Mouse (Mus musculus): Measurements from ENCODE around the gene Rnf146.

DNA sequence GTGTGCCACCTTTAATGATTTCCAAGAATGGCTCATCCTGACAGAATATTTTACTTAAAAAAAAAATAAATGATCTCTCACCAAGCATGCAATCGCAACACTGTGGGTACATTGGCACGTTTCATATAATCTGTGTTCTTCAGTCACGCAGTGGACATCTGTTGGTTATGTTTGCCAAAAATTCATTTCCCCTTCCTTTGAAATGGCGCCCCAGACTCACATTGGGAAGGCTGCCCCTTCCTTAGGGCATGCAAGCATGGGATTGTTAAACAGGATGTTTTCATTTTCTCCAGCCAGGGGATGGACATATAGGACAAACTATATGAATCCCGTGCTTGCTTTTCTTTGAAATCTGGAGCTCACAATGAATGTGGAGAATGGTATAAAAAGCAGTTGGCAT lies 11.8 kb upstream of the Rnf146 start:
- TF ChIP-seq CTCF (IDR thresholded peaks at IDR 0.05; ENCODE audit: low read depth) (no peak), EP300 (IDR thresholded peaks at IDR 0.05; ENCODE audit: low read depth) (no peak)
